Mouse (Mus musculus) brain, embryonic 14.5 days (tissue): Measurements from ENCODE around the gene Casp8ap2. TPM values are rescaled to one million over a fixed set of nuclear protein-coding genes. Genes with fewer than 3 reads are reported as not detected.

Experiments
- DNase-seq: peaks from one replicate; pipeline ENCODE4 v3.0.0-alpha.2; 2011; ENCODE audit warnings: low read depth
- CTCF ChIP-seq: fragments of 200-500 bp; IDR thresholded peaks from 2 replicates; pipeline ENCODE4 v1.5.1; 2012; ENCODE audit warnings: inconsistent platforms, mild to moderate bottlenecking, moderate library complexity, borderline replicate concordance; ENCODE audit not compliant: insufficient read depth, insufficient read length; ENCODE audit errors: extremely low read depth
- POLR2A ChIP-seq: fragments of 200-500 bp; IDR thresholded peaks from 2 replicates; pipeline ENCODE4 v1.6.1; 2012; ENCODE audit warnings: mild to moderate bottlenecking, inconsistent platforms, borderline replicate concordance; ENCODE audit not compliant: poor library complexity, insufficient read depth, insufficient read length, severe bottlenecking; ENCODE audit errors: extremely low read depth
- polyA plus RNA-seq: library from polyadenylated mRNA; depleted of rRNA; stranded (reverse); fragments of >200 nt; gene quantifications from 2 replicates; pipeline ENCODE4 v1.2.3, GENCODE M21; 2012; rRNA removed

Gene Casp8ap2
- polyA plus RNA-seq = 10.9 and 12.1 TPM in 2 replicates

- TF ChIP-seq POLR2A (peak; percentile 91), CTCF (no peak)
- DNase-seq = peak; percentile 100
Measured at GRCm38 (mm10) chr4:32615034-32615881, at the start of gene Casp8ap2. Casp8ap2 (plus strand) TSS chr4:32615451.

DNA sequence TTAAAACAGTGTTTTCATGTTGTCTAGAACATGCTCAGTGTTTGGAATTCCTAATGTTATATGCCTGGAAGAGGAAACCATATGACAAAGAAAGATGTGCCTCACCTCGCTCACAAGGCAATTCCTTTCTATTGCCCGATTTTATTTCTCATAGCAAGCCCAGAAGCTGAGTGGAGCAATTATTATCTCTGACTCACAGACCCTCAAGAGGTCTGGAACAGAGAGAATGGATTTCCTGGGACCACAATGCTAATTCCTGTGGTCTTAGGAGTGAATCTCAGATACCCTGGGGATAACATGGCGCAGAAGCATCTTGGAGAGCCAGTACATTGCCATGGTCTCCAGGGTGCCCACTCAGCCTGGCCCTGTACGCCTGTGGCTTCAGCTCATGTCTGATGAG lies 46.2 kb upstream of the Casp8ap2 start:
- no peak for DNase-seq

GRCm38 (mm10) chr4:32569995-32570938 lies 45.0 kb upstream of the Casp8ap2 start:
- DNase-seq = peak; percentile 82
- TF ChIP-seq POLR2A (no peak), CTCF (peak; percentile 43; the same call in 1 of the 2 replicates)

More for the DNA sequence above, 46.2 kb upstream of the Casp8ap2 start:
- TF ChIP-seq CTCF (no peak), POLR2A (no peak)

DNA sequence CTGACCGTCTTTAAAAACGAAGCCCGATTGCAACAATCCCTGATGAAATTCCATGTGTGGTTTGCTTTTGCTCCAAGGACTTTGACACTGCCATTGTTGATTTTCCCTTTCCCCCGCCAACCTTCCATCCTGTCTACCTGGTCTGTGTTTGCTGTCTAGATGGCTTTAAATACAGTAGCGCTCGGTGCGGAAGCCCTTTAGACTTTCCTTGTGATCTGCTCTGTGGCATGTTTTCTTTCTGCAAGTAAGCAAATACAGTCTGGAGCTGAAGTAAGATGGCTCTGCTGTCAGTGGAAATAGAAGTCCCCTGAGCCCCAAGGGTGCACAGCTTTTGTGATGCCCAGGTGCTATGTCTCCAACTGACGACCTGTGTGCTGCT lies 44.3 kb upstream of the Casp8ap2 start:
- no peak for TF ChIP-seq CTCF
- TF ChIP-seq POLR2A = no peak
- DNase-seq = peak; percentile 32

DNA sequence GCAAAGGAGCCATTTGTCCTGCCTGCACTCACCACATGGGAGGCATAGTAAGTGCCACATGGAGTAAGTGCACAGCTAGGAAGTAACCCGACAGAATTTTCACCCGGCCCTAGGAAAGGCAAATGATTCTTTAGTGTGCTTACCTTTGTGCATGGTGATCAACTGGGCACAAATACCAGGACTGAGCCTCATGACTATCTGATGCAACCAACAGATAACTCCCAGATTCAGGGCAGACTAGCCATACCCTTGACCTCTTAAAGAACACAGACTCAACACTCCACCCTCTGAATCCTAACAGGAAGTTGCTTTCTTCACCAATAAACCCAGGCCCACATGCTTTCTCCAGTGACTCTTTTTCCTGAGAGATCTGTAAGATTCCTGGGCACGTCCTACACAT lies 43.8 kb upstream of the Casp8ap2 start:
- no peak for DNase-seq
- TF ChIP-seq CTCF (no peak), POLR2A (no peak)

GRCm38 (mm10) chr4:32572118-32572517 lies 43.1 kb upstream of the Casp8ap2 start:
- TF ChIP-seq POLR2A = no peak
- TF ChIP-seq CTCF = peak; percentile 65; the same call in 1 of the 2 replicates
- peak; percentile 81 for DNase-seq

- TF ChIP-seq CTCF = no peak
- TF ChIP-seq POLR2A = no peak
- DNase-seq = no peak
Measured at GRCm38 (mm10) chr4:32573586-32573985, 41.7 kb upstream of the Casp8ap2 start.

- TF ChIP-seq POLR2A (no peak), CTCF (peak; percentile 17; the same call in 1 of the 2 replicates)
- DNase-seq = no peak
Measured at GRCm38 (mm10) chr4:32574604-32575003, 40.6 kb upstream of the Casp8ap2 start.

DNA sequence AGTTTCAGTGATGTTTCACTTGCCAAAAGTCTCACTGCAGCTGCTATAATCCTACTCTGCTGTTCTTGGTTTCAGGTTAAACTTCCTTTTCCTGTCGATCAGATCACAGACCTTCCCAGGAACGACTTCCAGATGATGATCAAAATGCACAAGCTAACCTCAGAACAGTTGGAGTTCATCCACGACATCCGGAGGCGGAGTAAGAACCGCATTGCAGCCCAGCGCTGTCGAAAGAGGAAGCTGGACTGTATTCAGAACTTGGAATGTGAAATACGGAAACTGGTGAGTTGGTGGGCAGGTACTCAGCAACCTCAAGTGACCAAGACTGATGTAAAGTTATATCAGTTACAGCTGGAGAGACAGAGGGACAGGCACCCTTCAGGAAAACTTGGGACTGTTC lies 40.1 kb upstream of the Casp8ap2 start:
- no peak for DNase-seq
- TF ChIP-seq POLR2A = no peak
- TF ChIP-seq CTCF = no peak

DNA sequence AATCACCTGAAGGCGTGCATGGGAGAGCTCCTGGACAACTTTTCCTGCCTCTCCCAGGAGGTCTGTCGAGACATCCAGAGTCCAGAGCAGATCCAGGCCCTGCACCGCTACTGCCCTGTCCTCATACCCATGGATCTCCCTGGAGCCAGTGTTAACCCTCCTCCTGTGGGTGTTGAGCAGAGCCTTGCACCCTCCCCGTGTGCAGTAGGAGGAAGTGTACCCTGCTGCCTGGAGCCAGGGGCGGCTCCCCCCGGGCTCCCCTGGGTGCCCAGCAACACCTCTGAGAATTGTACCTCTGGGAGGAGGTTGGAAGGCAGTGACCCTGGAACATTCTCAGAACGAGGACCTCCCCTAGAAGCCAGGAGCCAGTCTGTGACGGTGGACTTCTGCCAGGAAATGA lies 35.4 kb upstream of the Casp8ap2 start:
- DNase-seq = no peak
- TF ChIP-seq POLR2A (no peak), CTCF (no peak)

GRCm38 (mm10) chr4:32584181-32584580 lies 31.1 kb upstream of the Casp8ap2 start:
- no peak for DNase-seq
- TF ChIP-seq CTCF = no peak
- no peak for TF ChIP-seq POLR2A

GRCm38 (mm10) chr4:32586596-32586995 lies 28.7 kb upstream of the Casp8ap2 start:
- peak; percentile 71 for DNase-seq
- TF ChIP-seq CTCF = peak; percentile 70
- TF ChIP-seq POLR2A = no peak

- no peak for TF ChIP-seq CTCF
- TF ChIP-seq POLR2A = no peak
- no peak for DNase-seq
Measured at GRCm38 (mm10) chr4:32587543-32587942, 27.7 kb upstream of the Casp8ap2 start.

- DNase-seq = no peak
- TF ChIP-seq CTCF (no peak), POLR2A (no peak)
Measured at GRCm38 (mm10) chr4:32588237-32588636, 27.0 kb upstream of the Casp8ap2 start.

DNA sequence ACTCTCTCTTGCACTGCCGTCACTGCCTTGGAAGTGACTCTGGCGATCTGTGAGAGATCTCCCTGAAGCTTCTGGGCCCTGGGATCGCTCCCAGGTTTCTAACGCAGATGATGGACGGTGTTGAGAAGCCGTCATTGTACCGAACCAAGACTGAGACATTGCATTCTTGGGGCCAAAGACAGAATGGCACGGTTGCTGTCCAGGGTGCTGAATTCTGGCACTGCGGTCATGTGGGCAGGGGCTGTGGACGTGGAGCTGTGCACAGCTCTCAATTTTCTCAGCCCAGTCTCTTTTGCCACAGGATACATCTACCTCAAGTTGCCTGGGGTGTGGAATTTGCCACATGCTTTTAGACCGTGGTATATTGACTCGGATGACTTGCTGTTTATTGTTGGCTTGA lies 14.1 kb upstream of the Casp8ap2 start:
- DNase-seq = peak; percentile 29
- TF ChIP-seq POLR2A (no peak), CTCF (no peak)
